Mouse (Mus musculus): ENCODE measurements around the gene Gm5089.
A peak's percentile ranks its signal among the peaks of the same experiment; 100 is the strongest.

Gm5089 gene

GRCm38 (mm10) chr14:122386281-122387130 is 64.4 kb downstream of the Gm5089 start:
- peak; percentile 33 to 64 for DNase-seq

GRCm38 (mm10) chr14:122385758-122386157 is 65.2 kb downstream of the Gm5089 start:
- peak in 1 of 2 experiments; percentile 52 for DNase-seq

- peak in 1 of 2 experiments; percentile 66 for DNase-seq
These were observed 65.7 kb downstream of the Gm5089 start for GRCm38 (mm10) chr14:122385238-122385534.
